Mouse (Mus musculus) E14TG2a.4 (cell line): ENCODE data around the gene Dhx34.
"Not testable (repeated sequence)": the region's sequence is repeated elsewhere in the genome, so short reads cannot be mapped to it uniquely, and the experiment has no call there.

Experiments used
- H3K27me3 ChIP-seq: 2 replicates; pipeline ENCODE4 v1.6.1; 2014; ENCODE audit warnings: low read length, control low read depth; ENCODE audit not compliant: insufficient read depth
- H3K36me3 ChIP-seq: 2 replicates; pipeline ENCODE4 v1.6.1; 2014; ENCODE audit warnings: low read length, control low read depth; ENCODE audit not compliant: insufficient read depth
- H3K4me1 ChIP-seq: replicated peaks from 2 replicates; pipeline ENCODE4 v1.6.1; 2014; ENCODE audit warnings: low read depth, low read length, control low read depth
- H3K4me3 ChIP-seq: replicated peaks from 2 replicates; pipeline ENCODE4 v1.5.1; 2014; ENCODE audit warnings: mild to moderate bottlenecking, low read length
- H3K9me3 ChIP-seq: 2 replicates; pipeline ENCODE4 v1.6.1; 2014; ENCODE audit warnings: low read length, control low read depth
- CTCF ChIP-seq: conservative IDR thresholded peaks from 2 replicates; pipeline ENCODE4 v1.5.1; 2014; ENCODE audit warnings: low read length
- NANOG ChIP-seq: IDR thresholded peaks from 2 replicates; pipeline ENCODE4 v1.6.1; 2014; ENCODE audit warnings: borderline replicate concordance, low read length, mixed read lengths
- POU5F1 ChIP-seq: IDR thresholded peaks from 2 replicates; pipeline ENCODE4 v1.6.1; 2014; ENCODE audit warnings: low read length, borderline replicate concordance

The Dhx34 gene

DNA sequence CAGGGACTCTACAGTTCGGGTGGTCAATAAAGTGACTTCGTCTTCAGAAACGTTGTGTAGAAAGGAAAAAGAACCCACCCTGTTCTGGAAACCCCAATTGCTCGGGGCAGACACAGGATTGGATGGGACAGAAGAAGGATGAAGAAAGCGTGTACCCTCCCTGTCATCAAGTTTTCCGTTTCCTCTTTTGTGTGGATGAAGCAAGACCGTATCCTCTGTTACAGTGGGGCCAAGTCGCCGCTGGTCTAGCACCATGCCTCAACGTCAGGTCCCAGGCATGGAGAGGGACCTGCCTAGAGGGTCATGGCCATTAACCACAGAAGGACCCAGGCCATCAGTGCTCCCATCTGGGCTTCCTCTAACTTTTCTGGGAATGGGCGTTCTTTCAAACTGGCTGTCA lies 36.0 kb upstream of the Dhx34 start:
- no peak overlapping the region for H3K4me3 ChIP-seq
- no peak for TF ChIP-seq CTCF
- no peak for TF ChIP-seq POU5F1
- no peak for TF ChIP-seq NANOG
- H3K27me3 ChIP-seq: peaks cover 6% of the 10 kb centered on the region; the same call in 1 of the 2 replicates
- no peaks in the 10 kb centered on the region for H3K4me1 ChIP-seq
- H3K9me3 ChIP-seq: no peaks in the 10 kb centered on the region
- no peaks in the 10 kb centered on the region for H3K36me3 ChIP-seq

DNA sequence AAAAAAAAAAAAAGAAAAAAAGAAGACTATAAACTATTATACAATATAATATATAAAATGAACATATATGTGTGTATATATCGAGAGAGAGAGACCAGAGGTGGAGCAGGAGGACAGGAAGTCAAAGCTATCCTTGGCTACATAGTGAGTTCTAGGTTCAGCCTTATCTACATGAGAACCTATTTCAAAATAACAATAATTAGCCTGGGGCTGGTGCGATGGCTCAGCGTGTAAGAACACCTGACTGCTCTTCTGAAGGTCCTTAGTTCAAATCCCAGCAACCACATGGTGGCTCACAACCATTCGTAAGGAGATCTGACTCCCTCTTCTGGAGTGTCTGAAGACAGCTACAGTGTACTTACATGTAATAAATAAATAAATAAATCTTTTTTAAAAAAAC lies 34.1 kb upstream of the Dhx34 start:
- H3K4me3 ChIP-seq, H3K36me3 ChIP-seq, H3K27me3 ChIP-seq, H3K4me1 ChIP-seq, H3K9me3 ChIP-seq: not testable (repeated sequence)

DNA sequence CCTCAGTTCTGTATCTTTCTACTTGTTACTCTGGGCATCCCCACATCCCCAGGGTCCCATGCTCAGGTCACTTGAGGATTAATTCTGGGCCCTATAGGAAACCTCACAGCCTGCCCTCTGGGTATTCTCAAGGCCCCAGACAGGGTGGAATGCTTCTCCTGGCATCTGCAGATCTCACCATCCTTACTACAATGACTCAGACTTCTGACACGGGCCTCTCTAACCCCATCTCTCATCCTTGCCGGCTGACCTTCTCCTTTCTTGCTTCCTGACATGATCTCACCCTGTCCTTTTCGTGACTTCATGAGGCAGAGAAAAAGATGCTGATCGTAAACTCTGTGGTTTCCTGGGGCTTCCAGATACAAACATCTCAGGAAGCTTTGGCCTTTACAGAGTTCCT lies 32.4 kb upstream of the Dhx34 start:
- 0 out of 2 replicates have a peak, but pooled peaks cover 3% of the 10 kb centered on the region for H3K27me3 ChIP-seq
- no peak overlapping the region for H3K4me3 ChIP-seq
- H3K4me1 ChIP-seq: no peaks in the 10 kb centered on the region
- TF ChIP-seq NANOG (no peak), POU5F1 (no peak), CTCF (no peak)
- H3K9me3 ChIP-seq: no peaks in the 10 kb centered on the region
- no peaks in the 10 kb centered on the region for H3K36me3 ChIP-seq

DNA sequence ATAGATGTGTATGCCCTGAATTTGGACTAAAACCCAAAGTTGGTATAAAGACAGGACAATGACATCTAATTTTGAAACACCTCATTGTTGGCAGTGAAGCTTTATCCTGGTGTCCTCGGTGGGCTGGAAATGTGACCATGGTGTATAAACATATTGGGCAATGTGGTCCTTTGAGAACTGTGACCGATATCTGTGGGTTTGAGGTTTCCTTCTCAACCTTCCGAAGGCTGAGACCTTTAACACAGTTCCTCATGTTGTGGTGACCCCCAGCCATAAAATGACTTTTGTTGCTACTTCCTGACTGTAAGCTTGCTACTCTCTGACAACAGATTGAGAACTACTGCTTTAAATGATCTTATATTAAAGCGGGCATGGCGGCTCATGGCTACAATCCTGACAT lies 28.9 kb upstream of the Dhx34 start:
- Histone ChIP-seq H3K4me1 (peaks cover 10% of the 10 kb centered on the region), H3K4me3 (no peak overlapping the region), H3K27me3 (0 out of 2 replicates have a peak, but pooled peaks cover 3% of the 10 kb centered on the region), H3K9me3 (no peaks in the 10 kb centered on the region), H3K36me3 (no peaks in the 10 kb centered on the region)
- no peak for TF ChIP-seq NANOG
- no peak for TF ChIP-seq POU5F1
- TF ChIP-seq CTCF: no peak

DNA sequence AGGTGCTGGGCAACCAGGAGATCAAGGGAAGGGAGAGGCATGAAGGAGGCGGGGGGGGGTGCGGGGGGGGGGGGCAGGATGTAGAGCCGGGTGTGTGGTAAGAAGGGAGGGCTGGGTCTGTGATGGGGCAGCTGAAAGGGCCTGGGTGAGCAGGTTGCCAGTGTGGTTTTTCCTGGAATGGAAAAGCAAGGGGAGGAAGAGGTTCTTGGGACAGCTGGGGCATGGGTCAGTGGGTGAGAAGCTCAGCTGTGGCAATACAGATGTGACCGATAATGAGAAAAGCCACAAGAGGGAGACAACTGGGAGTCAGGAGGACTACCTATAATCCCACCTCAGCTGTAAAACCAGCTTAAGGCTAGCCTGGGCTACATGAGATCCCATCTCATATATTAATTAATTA lies 24.1 kb upstream of the Dhx34 start:
- Histone ChIP-seq H3K4me3 (no peak overlapping the region), H3K36me3 (no peaks in the 10 kb centered on the region), H3K9me3 (no peaks in the 10 kb centered on the region), H3K27me3 (0 out of 2 replicates have a peak, but pooled peaks cover 3% of the 10 kb centered on the region), H3K4me1 (peaks cover 21% of the 10 kb centered on the region)
- TF ChIP-seq POU5F1 (no peak), NANOG (no peak), CTCF (no peak)

DNA sequence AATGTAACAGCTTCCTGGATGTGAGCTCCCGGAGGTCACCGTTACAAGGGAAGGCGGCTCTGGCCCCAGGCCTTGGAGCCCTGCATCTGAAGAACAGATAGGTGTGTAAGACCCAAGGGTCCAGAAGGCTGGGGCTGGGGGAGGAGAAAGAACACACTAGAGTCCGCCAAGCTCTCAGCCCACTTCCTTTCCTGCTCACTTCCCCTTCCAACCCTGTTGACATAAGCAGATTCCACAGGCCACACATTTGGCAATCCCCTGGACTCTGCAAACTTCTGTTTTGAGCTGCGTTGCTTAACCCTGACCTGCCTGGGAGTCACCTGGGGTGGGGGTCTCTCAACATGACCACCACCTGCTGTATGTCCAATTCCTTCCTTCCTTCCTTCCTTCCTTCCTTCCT lies 22.2 kb upstream of the Dhx34 start, which contains the start of gene C5ar2:
Gene C5ar2 (minus strand): TSS at position 88 of the 400 bp plus-strand sequence.
- H3K9me3 ChIP-seq: no peaks in the 10 kb centered on the region
- no peaks in the 10 kb centered on the region for H3K36me3 ChIP-seq
- no peaks in the 10 kb centered on the region for H3K27me3 ChIP-seq
- TF ChIP-seq NANOG (no peak), CTCF (no peak), POU5F1 (no peak)
- H3K4me3 ChIP-seq: no peak within 1 kb of the TSS
- H3K4me1 ChIP-seq: peaks cover 21% of the 10 kb centered on the region

DNA sequence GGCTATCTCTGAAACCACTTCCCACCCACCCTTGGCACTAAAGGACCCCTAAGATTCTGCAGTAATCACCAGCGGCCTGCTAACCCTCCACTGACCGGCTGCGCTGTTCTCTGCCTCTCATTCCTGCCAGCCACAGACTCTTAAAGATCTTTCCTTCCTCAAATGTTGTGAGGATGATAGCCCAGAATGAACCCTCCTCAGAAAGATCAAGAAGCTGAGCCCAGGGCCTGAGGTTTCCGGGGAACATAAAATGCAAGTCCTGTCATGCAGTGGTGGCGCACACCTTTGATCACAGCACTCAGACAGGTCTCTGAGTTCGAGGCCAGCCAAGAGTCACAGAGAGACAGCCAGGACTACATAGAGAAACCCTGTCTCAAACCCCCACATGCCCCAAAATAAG lies 20.4 kb upstream of the Dhx34 start:
- TF ChIP-seq POU5F1: no peak
- TF ChIP-seq CTCF: no peak
- no peak for TF ChIP-seq NANOG
- H3K4me1 ChIP-seq: peaks cover 20% of the 10 kb centered on the region

DNA sequence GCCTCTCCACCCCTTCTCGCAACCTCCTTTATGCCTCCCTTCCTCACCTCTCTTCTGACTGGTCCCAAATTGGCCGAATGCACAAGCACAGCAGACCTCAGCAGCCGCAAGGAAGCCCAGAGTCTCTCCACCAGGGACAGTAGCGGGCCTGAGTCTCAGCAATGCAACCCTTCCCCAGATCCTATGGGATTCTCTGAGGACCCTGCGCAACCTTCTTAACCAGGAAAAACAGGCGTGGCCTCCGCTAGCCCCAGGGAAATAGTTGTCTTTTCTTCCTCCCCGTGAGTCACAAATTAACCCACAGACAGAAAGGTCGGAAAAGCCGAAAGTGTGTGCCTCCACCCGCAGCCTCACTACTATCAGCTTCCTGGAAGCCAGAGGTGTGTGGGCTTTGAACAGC lies 19.9 kb upstream of the Dhx34 start:
- no peaks in the 10 kb centered on the region for H3K9me3 ChIP-seq
- H3K36me3 ChIP-seq: no peaks in the 10 kb centered on the region
- H3K4me3 ChIP-seq: no peak overlapping the region; the same call in 1 of the 2 replicates
- H3K4me1 ChIP-seq: peaks cover 24% of the 10 kb centered on the region
- TF ChIP-seq NANOG: no peak
- no peak for TF ChIP-seq CTCF
- no peak for TF ChIP-seq POU5F1
- H3K27me3 ChIP-seq: peaks cover 5% of the 10 kb centered on the region

More for the DNA sequence above, 20.4 kb upstream of the Dhx34 start:
- Histone ChIP-seq H3K27me3 (peaks cover 5% of the 10 kb centered on the region), H3K9me3 (no peaks in the 10 kb centered on the region), H3K4me3 (no peak overlapping the region; the same call in 1 of the 2 replicates), H3K36me3 (no peaks in the 10 kb centered on the region)

DNA sequence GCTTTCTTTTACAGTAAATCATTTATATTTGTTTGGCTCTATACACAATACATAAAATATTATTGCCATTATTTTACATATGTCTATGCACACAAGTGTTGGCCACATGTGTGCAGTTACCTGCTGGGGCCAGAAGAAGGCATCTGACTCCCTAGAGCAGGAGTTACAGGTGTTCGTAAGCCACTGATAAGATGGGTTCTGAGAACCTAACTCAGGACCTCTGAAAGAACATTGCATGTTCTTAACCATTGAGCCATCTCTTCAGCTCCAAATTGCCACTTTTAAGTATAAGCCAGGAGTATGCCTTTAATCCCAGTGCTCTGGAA lies 19.1 kb upstream of the Dhx34 start:
- no peak overlapping the region for H3K4me3 ChIP-seq
- no peaks in the 10 kb centered on the region for H3K9me3 ChIP-seq
- TF ChIP-seq CTCF (no peak), NANOG (no peak), POU5F1 (no peak)
- H3K27me3 ChIP-seq: peaks cover 9% of the 10 kb centered on the region
- no peaks in the 10 kb centered on the region for H3K36me3 ChIP-seq
- peaks cover 26% of the 10 kb centered on the region for H3K4me1 ChIP-seq
